Mouse (Mus musculus) small intestine, adult 2 months (tissue): Measurements from ENCODE around the gene Phf3. TPM values are rescaled to one million over a fixed set of nuclear protein-coding genes. Genes with fewer than 3 reads are reported as not detected.

Source experiments
- H3K27ac ChIP-seq: fragments of 200-500 bp; 2 replicates; pipeline ENCODE4 v1.5.1; 2012; ENCODE audit warnings: low read depth, low read length, control low read depth, inconsistent platforms; ENCODE audit not compliant: insufficient read depth
- H3K27me3 ChIP-seq: fragments of 200-500 bp; 2 replicates; pipeline ENCODE4 v1.6.1; 2012; ENCODE audit warnings: mild to moderate bottlenecking, moderate library complexity, low read length, inconsistent platforms; ENCODE audit not compliant: control insufficient read depth, insufficient read depth
- H3K36me3 ChIP-seq: fragments of 200-500 bp; 2 replicates; pipeline ENCODE4 v1.6.1; 2012; ENCODE audit warnings: mild to moderate bottlenecking, low read length, control low read depth, inconsistent platforms; ENCODE audit not compliant: control insufficient read depth, insufficient read depth
- H3K4me1 ChIP-seq: fragments of 200-500 bp; 2 replicates; pipeline ENCODE4 v1.6.1; 2012; ENCODE audit warnings: low read length, inconsistent platforms, mixed read lengths; ENCODE audit not compliant: control insufficient read depth, insufficient read depth, insufficient read length
- H3K4me3 ChIP-seq: fragments of 200-500 bp; 2 replicates; pipeline ENCODE4 v1.5.1; 2012; ENCODE audit warnings: low read depth, mild to moderate bottlenecking, control low read depth, inconsistent platforms, low read length, moderate library complexity
- CTCF ChIP-seq: fragments of 200-500 bp; IDR thresholded peaks from 2 replicates; pipeline ENCODE4 v1.5.1; 2012; ENCODE audit warnings: low read depth, mild to moderate bottlenecking, control low read depth, inconsistent platforms, low read length, moderate library complexity, mixed read lengths; ENCODE audit not compliant: insufficient replicate concordance, insufficient read length; ENCODE audit errors: extremely low read depth
- POLR2A ChIP-seq: fragments of 200-500 bp; IDR thresholded peaks from 2 replicates; pipeline ENCODE4 v1.6.1; 2012; ENCODE audit warnings: low read depth, mild to moderate bottlenecking, control low read depth, inconsistent platforms, low read length, moderate library complexity
- WGBS: fragments of 180-500 bp; shearing (Covaris S2); methylation state at CpG from one replicate; pipeline ENCODE4 v1.1.7; 2018; 5-methylcytosine and 5-hydroxymethylcytosine counted together
- polyA plus RNA-seq: library from polyadenylated mRNA; depleted of rRNA; stranded (reverse); fragments of >200 nt; gene quantifications from 2 replicates; pipeline ENCODE4 v1.2.3, GENCODE M21; 2012

Phf3 gene
- polyA plus RNA-seq, 1 experiment: 36.1 TPM

- 54% methylated on average over 3 of the region's 3 CpGs for WGBS
- peaks cover 11% of the 10 kb centered on the region; the same call in 1 of the 2 replicates for H3K4me1 ChIP-seq
- H3K4me3 ChIP-seq: no peak overlapping the region
- H3K27me3 ChIP-seq: no peaks in the 10 kb centered on the region
- TF ChIP-seq CTCF (no peak), POLR2A (no peak)
- H3K27ac ChIP-seq: no peak overlapping the region
- H3K36me3 ChIP-seq: 0 out of 2 replicates have a peak, but pooled peaks cover 1% of the 10 kb centered on the region
Observed at GRCm38 (mm10) chr1:30851920-30852319, 21.8 kb downstream of the Phf3 start.

GRCm38 (mm10) chr1:30850906-30851305 is 22.8 kb downstream of the Phf3 start:
- WGBS: 50% methylated on average over 2 of the region's 2 CpGs
- H3K27me3 ChIP-seq: no peaks in the 10 kb centered on the region
- H3K4me3 ChIP-seq: no peak overlapping the region
- H3K4me1 ChIP-seq: peaks cover 11% of the 10 kb centered on the region; the same call in 1 of the 2 replicates
- no peak for TF ChIP-seq POLR2A
- no peak for TF ChIP-seq CTCF
- 0 out of 2 replicates have a peak, but pooled peaks cover 1% of the 10 kb centered on the region for H3K36me3 ChIP-seq
- H3K27ac ChIP-seq: no peak overlapping the region

GRCm38 (mm10) chr1:30849955-30850354 is 23.8 kb downstream of the Phf3 start:
- TF ChIP-seq POLR2A (no peak), CTCF (no peak)
- WGBS: 61% methylated on average over 3 of the region's 3 CpGs
- no peak overlapping the region for H3K4me3 ChIP-seq
- no peaks in the 10 kb centered on the region for H3K27me3 ChIP-seq
- H3K27ac ChIP-seq: no peak overlapping the region
- H3K4me1 ChIP-seq: peaks cover 11% of the 10 kb centered on the region; the same call in 1 of the 2 replicates
- H3K36me3 ChIP-seq: 0 out of 2 replicates have a peak, but pooled peaks cover 1% of the 10 kb centered on the region

- H3K4me1 ChIP-seq: peaks cover 11% of the 10 kb centered on the region; the same call in 1 of the 2 replicates
- no peak overlapping the region for H3K4me3 ChIP-seq
- no peaks in the 10 kb centered on the region for H3K27me3 ChIP-seq
- no peak for TF ChIP-seq POLR2A
- TF ChIP-seq CTCF: no peak
- 0 out of 2 replicates have a peak, but pooled peaks cover 1% of the 10 kb centered on the region for H3K36me3 ChIP-seq
- no peak overlapping the region for H3K27ac ChIP-seq
- WGBS: 63% methylated on average over 1 of the region's 1 CpGs
Observed at GRCm38 (mm10) chr1:30847706-30848105, 26.0 kb downstream of the Phf3 start.

GRCm38 (mm10) chr1:30839662-30840061 is 34.1 kb downstream of the Phf3 start:
- 84% methylated on average over 3 of the region's 3 CpGs for WGBS
- Histone ChIP-seq H3K4me1 (no peaks in the 10 kb centered on the region), H3K4me3 (no peak overlapping the region), H3K27me3 (no peaks in the 10 kb centered on the region), H3K36me3 (peaks cover 14% of the 10 kb centered on the region; the same call in 1 of the 2 replicates), H3K27ac (no peak overlapping the region)
- TF ChIP-seq CTCF: no peak
- no peak for TF ChIP-seq POLR2A

- no peak for TF ChIP-seq CTCF
- no peak for TF ChIP-seq POLR2A
- Histone ChIP-seq H3K27me3 (no peaks in the 10 kb centered on the region), H3K27ac (no peak overlapping the region), H3K4me3 (no peak overlapping the region), H3K4me1 (no peaks in the 10 kb centered on the region), H3K36me3 (peaks cover 18% of the 10 kb centered on the region)
- WGBS: 94% methylated on average over 6 of the region's 6 CpGs
Observed at GRCm38 (mm10) chr1:30835512-30835911, 38.2 kb downstream of the Phf3 start.

- Histone ChIP-seq H3K27ac (no peak overlapping the region), H3K4me1 (no peaks in the 10 kb centered on the region), H3K4me3 (no peak overlapping the region), H3K27me3 (no peaks in the 10 kb centered on the region), H3K36me3 (peaks cover 21% of the 10 kb centered on the region)
- 76% methylated on average over 4 of the region's 4 CpGs for WGBS
- no peak for TF ChIP-seq CTCF
- no peak for TF ChIP-seq POLR2A
Observed at GRCm38 (mm10) chr1:30832778-30833177, 40.9 kb downstream of the Phf3 start.

GRCm38 (mm10) chr1:30819414-30819813 is 54.3 kb downstream of the Phf3 start:
- peaks cover 32% of the 10 kb centered on the region for H3K36me3 ChIP-seq
- WGBS: 85% methylated on average over 6 of the region's 6 CpGs
- TF ChIP-seq CTCF (no peak), POLR2A (no peak)
- H3K27ac ChIP-seq: no peak overlapping the region
- H3K4me1 ChIP-seq: no peaks in the 10 kb centered on the region
- no peak overlapping the region for H3K4me3 ChIP-seq
- H3K27me3 ChIP-seq: no peaks in the 10 kb centered on the region
